Mouse (Mus musculus) bone marrow, adult 2 months (tissue): ENCODE data around the gene Rsph6a.

Source experiments
- CTCF ChIP-seq: fragments of 200-500 bp; IDR thresholded peaks from 2 replicates; pipeline ENCODE4 v1.5.1; 2011; ENCODE audit warnings: low read length, control low read depth; ENCODE audit not compliant: control insufficient read depth, insufficient read depth
- POLR2A ChIP-seq: fragments of 200-500 bp; IDR thresholded peaks from 2 replicates; pipeline ENCODE4 v1.6.1; 2011; ENCODE audit warnings: low read depth, mild to moderate bottlenecking, control low read depth, low read length, borderline replicate concordance; ENCODE audit not compliant: control insufficient read depth

GRCm38 (mm10) chr7:19097217-19097616, 42.7 kb downstream of the Rsph6a start:
- TF ChIP-seq CTCF (no peak), POLR2A (no peak)
